Mouse (Mus musculus) adrenal gland, postnatal 25 days (tissue): ENCODE measurements at regions not wholly inside any gene's neighbourhood (a gene's known extent, or its start where the extent isn't known, plus 50 kb on each side); places are given as distances from the start of the nearest gene placed in this dataset.

Experiments
- DNase-seq: peaks from one replicate; pipeline ENCODE4 v3.0.0; 2021; ENCODE audit warnings: mixed read lengths

GRCm38 (mm10) chr15:62871082-62871766 is 973.8 kb downstream of the Gsdmc2 start:
- no peak for DNase-seq

DNA sequence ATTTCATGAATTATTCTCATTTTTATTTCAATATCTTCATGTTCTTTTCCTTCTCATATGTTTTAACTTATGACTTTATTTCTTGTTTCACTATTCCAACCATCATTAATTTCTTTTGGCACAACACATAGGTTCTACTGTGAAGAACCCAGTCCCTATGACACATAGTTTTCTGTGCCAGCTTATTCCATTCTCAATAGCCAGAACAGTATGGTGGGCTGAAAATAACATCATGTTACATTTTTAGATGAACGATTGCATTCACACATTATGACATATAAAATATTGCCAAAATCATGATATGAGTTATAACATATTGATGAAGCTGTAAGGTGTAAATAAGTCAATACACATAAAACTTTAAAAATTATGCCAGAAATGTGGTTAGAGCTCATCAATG is 982.4 kb downstream of the Gsdmc2 start:
- no peak for DNase-seq

- no peak for DNase-seq
Measured at GRCm38 (mm10) chr15:62861422-62861821, 983.6 kb downstream of the Gsdmc2 start.

GRCm38 (mm10) chr15:62849326-62849725 is 995.7 kb downstream of the Gsdmc2 start:
- DNase-seq, result peak; percentile 42

- DNase-seq, result no peak
Measured at GRCm38 (mm10) chr15:62845884-62846283, 999.1 kb downstream of the Gsdmc2 start.

DNA sequence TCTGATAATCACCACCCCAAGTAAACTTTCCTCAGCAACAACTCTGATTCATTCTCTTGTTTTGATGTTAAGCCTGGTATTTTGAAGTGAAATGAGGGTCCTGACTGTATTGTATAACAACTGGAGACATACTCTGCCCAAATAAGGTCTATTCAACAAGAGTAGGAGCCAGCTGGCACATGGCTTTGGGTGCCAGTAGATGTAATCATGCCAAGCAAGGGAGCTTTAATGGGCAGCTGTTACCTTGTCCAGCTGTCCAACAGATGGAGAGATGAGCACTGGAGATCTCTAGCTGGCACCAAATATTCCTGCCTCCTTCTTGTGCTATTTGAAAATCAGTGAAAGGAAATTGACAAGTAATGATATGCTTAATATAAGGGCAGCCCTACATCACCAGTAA is 1019.4 kb downstream of the Gsdmc2 start:
- DNase-seq, result no peak

- DNase-seq, result no peak
Measured at GRCm38 (mm10) chr15:62823861-62824518, 1021.0 kb downstream of the Gsdmc2 start.

GRCm38 (mm10) chr15:62822305-62822704 is 1022.7 kb downstream of the Gsdmc2 start:
- no peak for DNase-seq

DNA sequence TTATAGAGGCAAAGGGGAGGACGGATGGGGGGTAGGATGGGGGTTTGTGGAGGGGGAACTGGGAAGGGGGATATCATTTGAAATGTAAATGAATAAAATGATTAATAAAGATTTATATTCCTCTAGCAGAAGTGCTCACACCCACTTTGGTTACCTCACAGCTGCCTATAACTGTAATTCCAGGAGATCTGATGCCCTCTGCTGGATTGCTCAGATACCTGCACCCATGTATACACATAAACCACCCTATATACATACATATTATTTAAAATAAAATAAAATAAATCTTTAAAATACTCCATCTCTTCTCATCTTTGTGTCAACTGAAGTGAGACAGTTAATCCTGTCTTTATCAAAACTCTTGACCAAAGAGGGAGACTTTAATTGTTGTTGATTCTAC is 1031.9 kb downstream of the Gsdmc2 start:
- no peak for DNase-seq

GRCm38 (mm10) chr15:62812026-62812425 is 1033.0 kb downstream of the Gsdmc2 start:
- no peak for DNase-seq

GRCm38 (mm10) chr15:62809320-62809719 is 1035.7 kb downstream of the Gsdmc2 start:
- no peak for DNase-seq

GRCm38 (mm10) chr15:62808087-62808808 is 1036.7 kb downstream of the Gsdmc2 start:
- no peak for DNase-seq

- DNase-seq, result no peak
Measured at GRCm38 (mm10) chr15:62807364-62807763, 1037.6 kb downstream of the Gsdmc2 start.

DNA sequence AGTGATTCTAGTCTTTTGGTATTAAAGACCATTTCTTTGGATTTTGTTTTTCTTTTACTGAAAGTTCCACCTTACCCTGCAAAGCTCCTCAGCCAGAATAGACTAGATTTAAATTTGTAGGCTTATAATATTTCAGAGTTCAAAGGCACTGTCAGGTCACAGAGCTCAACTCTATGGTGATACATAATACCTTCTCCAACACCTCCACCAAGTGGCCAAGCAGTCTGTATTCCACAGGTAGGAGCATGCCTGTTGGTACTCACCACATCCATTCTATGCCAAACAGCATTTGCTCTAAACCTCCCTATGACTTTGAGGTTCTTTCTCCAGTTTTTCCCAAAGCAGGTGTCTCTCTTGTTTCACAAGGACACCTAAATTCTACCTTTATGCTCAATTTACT is 1042.2 kb downstream of the Gsdmc2 start:
- no peak for DNase-seq

GRCm38 (mm10) chr15:62798731-62799130 is 1046.2 kb downstream of the Gsdmc2 start:
- no peak for DNase-seq

DNA sequence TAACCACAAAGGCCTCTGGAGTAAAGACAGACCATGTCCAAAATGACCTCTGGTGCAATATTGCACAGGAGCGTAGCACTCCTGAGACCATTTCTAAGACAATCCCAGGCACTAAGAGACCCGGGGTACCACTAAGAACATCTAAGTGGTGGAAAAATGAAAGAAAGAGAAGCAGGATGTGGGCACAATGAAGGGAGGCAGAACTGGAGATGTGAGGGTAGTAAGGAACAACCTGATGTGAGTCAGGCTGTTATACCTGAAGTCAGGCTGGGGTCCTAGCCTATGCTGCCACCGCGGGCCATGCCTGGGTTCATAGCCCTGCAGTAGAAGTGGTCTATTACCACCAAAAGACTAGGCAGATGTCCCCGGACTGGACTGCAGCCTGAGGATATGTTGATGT is 1051.4 kb downstream of the Gsdmc2 start:
- DNase-seq, result no peak

DNA sequence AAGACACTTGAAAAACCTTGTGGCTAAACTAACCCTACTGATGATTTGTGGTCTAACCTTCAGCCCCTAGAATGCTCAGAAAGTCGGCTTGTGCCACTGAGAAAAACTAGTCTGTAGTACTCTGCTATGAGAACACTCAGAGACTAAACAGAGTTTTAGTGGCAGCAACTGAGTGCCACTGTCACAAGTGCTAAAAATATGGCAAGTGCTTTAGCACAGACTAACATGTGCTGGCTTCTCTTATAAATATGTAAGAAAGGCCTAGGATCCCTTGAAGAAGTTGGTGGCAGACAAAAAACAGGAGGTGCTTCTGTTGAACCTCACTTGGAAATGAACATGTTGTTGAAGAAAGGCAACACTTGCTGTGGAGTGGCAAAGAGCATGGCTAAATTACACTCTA is 1052.9 kb downstream of the Gsdmc2 start:
- DNase-seq, result no peak

DNA sequence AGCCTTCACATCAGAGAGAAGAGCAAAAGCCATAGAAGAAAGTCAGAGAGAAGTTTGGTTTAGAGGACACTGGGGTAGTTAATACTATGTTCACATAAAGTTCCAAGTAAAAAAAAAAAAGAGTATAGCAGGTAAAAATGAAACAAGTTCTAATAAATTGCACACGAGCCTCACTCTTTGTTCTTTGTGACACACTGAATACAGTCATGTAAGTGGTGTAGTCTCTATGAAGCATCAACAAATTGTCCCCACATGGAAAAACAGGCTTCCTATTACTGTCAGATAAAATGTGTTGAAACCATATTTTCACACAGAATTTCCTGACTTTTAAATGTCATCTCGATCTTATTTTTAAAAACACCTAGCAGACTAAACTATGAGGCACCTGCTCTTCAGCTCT is 1057.2 kb downstream of the Gsdmc2 start:
- no peak for DNase-seq

- DNase-seq, result no peak
Measured at GRCm38 (mm10) chr15:62786315-62786714, 1058.7 kb downstream of the Gsdmc2 start.

- no peak for DNase-seq
Measured at GRCm38 (mm10) chr15:62784456-62785139, 1060.4 kb downstream of the Gsdmc2 start.

- DNase-seq, result no peak
Measured at GRCm38 (mm10) chr15:62778899-62779298, 1066.1 kb downstream of the Gsdmc2 start.

GRCm38 (mm10) chr15:62752686-62753085 is 1092.3 kb downstream of the Gsdmc2 start:
- DNase-seq, result no peak

DNA sequence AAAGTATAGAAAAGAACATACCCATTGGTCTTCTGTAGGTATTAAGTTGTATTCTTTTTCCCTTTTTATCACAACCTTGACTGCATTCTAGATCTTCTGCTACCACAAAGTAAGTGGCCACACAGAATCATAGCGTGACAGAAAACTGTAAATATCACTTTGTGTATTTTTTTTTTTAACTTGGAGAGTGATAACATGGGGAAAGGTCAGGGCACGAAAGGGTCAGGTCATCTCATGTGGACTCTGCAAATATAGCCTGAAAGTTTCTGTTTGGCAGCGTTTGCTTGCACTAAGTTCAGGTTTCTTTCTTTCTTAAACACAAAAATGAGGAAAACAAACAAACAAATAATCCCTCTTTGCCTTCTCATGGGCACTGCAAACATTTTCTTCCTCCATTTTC is 1101.1 kb downstream of the Gsdmc2 start:
- no peak for DNase-seq
